Mouse (Mus musculus) gastrocnemius, adult 18-20 months (tissue): ENCODE measurements around the gene Ano4. TPM values are rescaled to one million over a fixed set of nuclear protein-coding genes. Genes with fewer than 3 reads are reported as not detected.
"Not testable (repeated sequence)": the region's sequence is repeated elsewhere in the genome, so short reads cannot be mapped to it uniquely, and the experiment has no call there.

ENCODE experiments used
- DNase-seq: peaks from one replicate; pipeline ENCODE4 v3.0.0; 2021; ENCODE audit warnings: low spot score
- total RNA-seq, 2 experiments: library from RNA; stranded (reverse); gene quantifications; 2 replicates each; pipeline ENCODE4 v1.2.3; 2021

The Ano4 gene
- total RNA-seq, 2 experiments from 2014 or later: 0.48 to 0.69 TPM

GRCm38 (mm10) chr10:89149166-89149565 lies 195.4 kb downstream of the Ano4 start:
- DNase-seq: no peak

DNA sequence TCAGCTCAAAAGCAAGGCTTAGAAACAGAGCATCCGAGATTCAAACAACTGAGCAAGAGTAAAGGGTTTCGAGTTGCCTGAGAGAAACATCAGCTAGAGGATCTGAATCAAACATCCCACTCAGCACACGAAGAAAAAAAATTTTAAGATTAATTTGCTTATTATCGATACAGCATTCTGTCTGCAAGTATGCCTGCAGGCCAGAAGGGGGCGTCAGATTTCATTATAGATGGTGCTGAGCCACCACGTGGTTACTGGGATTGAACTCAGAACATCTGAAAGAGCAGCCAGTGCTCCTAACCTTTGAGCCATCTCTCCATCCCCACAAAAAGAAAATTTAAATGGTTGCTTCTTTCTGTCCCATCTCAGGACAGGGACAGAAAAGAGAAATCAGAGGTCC lies 223.2 kb downstream of the Ano4 start:
- no peak for DNase-seq

DNA sequence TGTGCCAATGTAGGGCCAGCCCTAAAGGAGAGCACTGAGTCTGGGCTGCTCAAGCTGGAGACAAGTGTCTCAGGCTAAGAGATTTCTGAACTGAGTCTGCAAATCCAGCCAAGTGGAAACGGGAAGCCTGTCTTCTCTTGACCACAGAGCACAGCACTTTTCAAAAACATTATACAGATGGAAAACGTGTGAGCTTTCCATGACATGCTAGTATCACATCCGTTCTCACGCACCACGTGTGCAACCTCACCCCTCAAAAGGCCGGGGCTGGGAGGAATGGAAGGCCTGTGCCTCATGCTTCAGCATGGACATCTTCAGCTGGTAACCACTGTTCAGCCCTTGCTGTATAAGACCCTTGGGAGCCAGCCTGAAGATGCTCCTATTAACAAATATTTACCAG lies 230.2 kb downstream of the Ano4 start:
- no peak for DNase-seq

GRCm38 (mm10) chr10:89111466-89111865 lies 233.1 kb downstream of the Ano4 start:
- no peak for DNase-seq

GRCm38 (mm10) chr10:89110917-89111316 lies 233.6 kb downstream of the Ano4 start:
- DNase-seq: no peak

DNA sequence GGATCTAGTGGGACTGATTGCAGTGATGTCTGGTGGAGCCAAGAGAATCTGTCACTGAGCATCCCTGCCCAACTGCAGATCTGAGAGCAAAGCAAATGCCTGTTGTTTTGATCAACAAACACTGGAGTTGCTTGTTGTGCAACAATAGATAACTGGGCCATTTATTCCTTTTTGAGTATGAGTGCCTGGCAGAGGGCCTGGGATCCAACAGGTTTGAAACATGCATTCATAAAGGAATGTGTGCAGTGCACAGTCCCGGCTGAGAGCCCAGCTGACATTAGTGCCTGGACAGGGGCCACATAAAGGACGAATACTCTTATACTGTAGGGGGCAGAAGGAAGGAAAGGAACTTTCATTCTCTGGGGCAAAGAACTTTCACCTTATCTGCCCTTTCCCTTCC lies 241.0 kb downstream of the Ano4 start:
- no peak for DNase-seq

- no peak for DNase-seq
These were observed 242.5 kb downstream of the Ano4 start for GRCm38 (mm10) chr10:89102025-89102424.

- no peak for DNase-seq
These were observed 246.4 kb downstream of the Ano4 start for GRCm38 (mm10) chr10:89098183-89098582.

- no peak for DNase-seq
These were observed 252.1 kb downstream of the Ano4 start for GRCm38 (mm10) chr10:89092350-89093040.

GRCm38 (mm10) chr10:89077447-89077846 lies 267.1 kb downstream of the Ano4 start:
- no peak for DNase-seq

DNA sequence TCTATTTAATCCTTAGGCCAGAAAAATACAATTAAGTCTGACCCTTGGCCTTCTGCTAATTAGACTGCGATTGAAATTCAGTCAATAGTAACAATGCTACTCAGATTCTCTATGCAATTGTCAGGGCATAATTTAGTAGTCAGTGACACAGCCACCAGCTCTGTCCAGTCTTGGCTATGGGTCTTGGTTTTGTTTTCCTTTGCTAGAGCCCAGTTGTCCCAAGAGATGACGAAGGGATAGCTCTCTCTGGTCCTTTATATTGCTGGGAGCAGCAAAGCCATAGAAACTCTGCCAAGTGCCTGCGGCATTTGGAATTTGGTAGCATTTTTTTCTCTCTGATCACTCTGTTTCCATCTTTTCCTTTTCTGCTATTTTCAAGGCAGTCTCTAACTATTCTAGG lies 288.7 kb downstream of the Ano4 start:
- DNase-seq: no peak

DNA sequence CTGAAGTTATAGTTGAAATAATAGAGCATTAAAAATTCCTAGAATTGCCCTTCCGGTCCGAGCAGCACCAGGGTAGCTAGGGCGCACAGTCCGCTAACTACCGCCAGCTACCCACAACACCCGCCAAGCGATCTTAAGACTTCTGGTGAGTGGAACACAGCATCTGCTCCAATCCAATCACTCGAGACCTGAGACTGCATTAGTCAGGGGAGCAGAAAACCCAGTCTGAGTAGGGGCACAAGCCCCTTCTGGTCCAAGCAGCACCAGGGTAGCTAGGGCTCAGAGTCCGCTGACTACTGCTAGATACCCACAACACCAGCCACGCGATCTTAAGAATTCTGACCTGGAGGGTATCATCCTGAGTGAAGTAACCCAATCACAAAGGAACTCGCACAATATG lies 299.6 kb downstream of the Ano4 start:
- not testable (repeated sequence) for DNase-seq

DNA sequence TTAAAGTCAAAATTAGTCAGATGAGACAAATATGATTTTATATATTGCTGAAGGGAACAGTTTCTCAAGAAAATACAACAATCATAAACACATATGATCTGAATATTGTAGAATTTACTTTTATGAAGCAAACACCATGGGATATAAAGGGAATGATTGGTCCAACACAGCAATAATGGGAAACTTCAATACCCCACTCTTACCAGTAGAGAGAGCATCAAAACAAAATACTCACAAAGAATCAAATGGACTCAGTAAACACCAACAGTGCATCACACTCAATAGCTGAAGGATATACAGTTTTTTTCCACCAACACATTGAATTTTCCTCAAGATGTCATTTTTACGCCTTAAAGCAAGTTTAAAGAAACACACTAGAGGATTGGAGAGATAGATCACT lies 300.4 kb downstream of the Ano4 start:
- no peak for DNase-seq

- no peak for DNase-seq
These were observed 325.6 kb downstream of the Ano4 start for GRCm38 (mm10) chr10:89018926-89019325.

GRCm38 (mm10) chr10:89008303-89008702 lies 336.3 kb downstream of the Ano4 start:
- no peak for DNase-seq

DNA sequence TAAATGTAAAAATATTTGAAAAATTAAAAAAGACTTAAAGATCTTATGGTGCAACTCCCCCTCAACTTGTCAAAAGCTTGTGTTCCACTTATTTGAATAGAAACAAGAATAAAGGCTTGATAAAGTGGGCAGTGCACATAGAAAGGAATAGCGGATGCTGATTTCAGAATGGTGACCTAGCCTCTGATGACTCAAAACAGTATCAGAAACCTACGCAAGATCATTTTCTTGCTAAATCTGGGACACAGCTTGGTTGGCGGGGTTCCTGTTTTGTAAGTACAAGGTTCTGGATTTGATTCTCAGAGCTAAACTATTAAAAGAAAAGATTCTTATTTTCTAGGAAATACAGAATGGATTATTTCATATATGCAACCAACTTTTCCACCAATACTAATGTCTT lies 340.0 kb downstream of the Ano4 start:
- DNase-seq: no peak

GRCm38 (mm10) chr10:88986925-88987324 lies 357.6 kb downstream of the Ano4 start:
- no peak for DNase-seq

- no peak for DNase-seq
These were observed 361.1 kb downstream of the Ano4 start for GRCm38 (mm10) chr10:88983444-88983843.

- DNase-seq: no peak
These were observed 365.1 kb downstream of the Ano4 start for GRCm38 (mm10) chr10:88979451-88979850.

DNA sequence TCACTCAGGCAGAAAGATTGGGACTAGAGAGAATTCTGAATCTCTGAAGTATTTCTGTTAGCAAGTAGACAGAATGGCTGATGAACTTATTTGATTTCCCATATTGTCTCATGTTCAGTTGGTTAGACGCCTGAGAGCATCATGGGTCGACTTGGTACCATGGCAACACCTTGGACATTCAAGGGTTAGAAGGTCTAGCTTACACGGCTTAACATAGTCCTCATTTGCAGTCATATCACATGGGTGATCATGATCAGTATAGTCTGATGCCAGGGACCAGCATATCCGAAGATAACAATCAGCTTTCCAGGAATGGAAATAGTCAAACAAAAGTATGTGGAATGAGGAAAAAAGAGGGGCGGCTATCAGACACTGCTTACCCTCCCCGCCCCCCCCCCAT lies 365.6 kb downstream of the Ano4 start:
- DNase-seq: no peak

DNA sequence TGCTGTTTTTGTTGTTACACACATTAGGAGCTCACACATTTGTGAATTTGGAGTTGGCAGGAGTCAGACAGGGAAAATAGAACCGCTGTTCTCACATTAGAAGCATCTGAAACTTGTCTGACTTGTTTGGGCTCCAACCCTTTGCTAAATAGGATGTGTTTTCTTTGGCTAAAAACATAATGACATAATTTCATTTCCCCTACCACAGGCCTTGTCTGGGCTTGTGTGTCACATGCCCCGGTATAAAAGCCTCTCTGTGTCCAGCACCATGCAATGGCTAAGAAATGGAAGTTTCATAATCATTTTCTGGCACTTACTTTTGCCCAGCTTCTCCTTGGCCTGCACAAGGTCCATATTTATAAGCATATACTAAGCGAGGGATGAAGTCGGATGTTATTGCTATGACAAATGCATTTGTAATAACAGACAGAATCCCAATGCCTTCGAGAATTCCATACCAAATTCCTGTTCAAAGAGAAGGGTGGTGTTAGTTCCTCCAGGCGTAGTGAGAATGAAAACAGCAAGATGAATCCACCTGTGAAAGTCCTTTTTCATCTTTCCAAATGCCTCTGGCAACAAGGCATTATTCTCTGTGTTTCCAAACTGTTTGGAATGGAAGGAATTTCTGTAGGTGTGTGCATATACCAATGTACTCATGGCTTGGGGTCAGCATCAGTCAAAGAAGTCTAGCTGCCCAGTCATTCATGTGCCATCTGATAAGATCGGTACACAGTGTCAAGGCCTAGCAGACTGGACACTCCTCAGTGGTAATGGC lies 373.4 kb downstream of the Ano4 start:
- no peak for DNase-seq

DNA sequence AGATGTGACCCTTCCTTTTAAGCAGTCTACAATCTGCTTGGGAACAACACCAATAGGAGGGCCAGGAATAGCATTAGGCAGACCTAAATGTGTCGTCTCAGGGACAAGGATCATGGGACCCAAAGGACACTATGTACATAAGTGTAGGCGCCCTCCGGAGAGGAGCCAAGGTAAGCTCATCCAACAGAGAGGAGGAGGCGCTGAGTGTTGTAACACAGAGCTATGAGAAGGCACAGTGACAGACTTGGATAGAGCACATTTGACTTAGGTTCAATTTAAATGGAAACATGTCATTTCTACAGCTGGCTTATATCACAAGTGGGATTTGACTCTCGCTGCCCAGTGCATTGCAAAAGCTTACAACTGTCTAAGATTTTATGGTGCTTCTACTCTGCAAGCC lies 376.0 kb downstream of the Ano4 start:
- DNase-seq: no peak

- no peak for DNase-seq
These were observed 383.8 kb downstream of the Ano4 start for GRCm38 (mm10) chr10:88960791-88961190.
